Mouse (Mus musculus) embryonic facial prominence, embryonic 14.5 days (tissue): Measurements from ENCODE around the gene Tbxas1. TPM values are rescaled to one million over a fixed set of nuclear protein-coding genes. Genes with fewer than 3 reads are reported as not detected.

ENCODE experiments used
- ATAC-seq: fragments of 200-750 bp; cut with Nextera tagmentation; 2 replicates; pipeline ENCODE4 v1.8.0; 2017; ENCODE audit warnings: low read depth, moderate number of reproducible peaks, moderate TSS enrichment
- DNase-seq: peaks from one replicate; pipeline ENCODE4 v3.0.0-alpha.2; 2015; ENCODE audit warnings: low spot score
- H3K27ac ChIP-seq: fragments of 300-500 bp; sonication (generic); replicated peaks from 2 replicates; pipeline ENCODE4 v1.5.1; 2014; ENCODE audit warnings: low read depth, mild to moderate bottlenecking, low read length, moderate library complexity
- H3K27me3 ChIP-seq: fragments of 300-500 bp; sonication (generic); replicated peaks from 2 replicates; pipeline ENCODE4 v1.6.1; 2014; ENCODE audit warnings: low read length; ENCODE audit not compliant: control insufficient read depth, insufficient read depth
- H3K36me3 ChIP-seq: fragments of 300-500 bp; sonication (generic); 2 replicates; pipeline ENCODE4 v1.6.1; 2014; ENCODE audit warnings: low read length, mixed read lengths; ENCODE audit not compliant: control insufficient read depth, insufficient read depth
- H3K4me1 ChIP-seq: fragments of 300-500 bp; sonication (generic); 2 replicates; pipeline ENCODE4 v1.6.1; 2014; ENCODE audit warnings: antibody characterized with exemption, low read length; ENCODE audit not compliant: control insufficient read depth, insufficient read depth
- H3K4me2 ChIP-seq: fragments of 300-500 bp; sonication (generic); 2 replicates; pipeline ENCODE4 v1.6.1; 2014; ENCODE audit warnings: low read depth, mild to moderate bottlenecking, low read length, moderate library complexity, mixed read lengths
- H3K4me3 ChIP-seq: fragments of 300-500 bp; sonication (generic); 2 replicates; pipeline ENCODE4 v1.5.1; 2014; ENCODE audit warnings: low read depth, mild to moderate bottlenecking, low read length
- H3K9ac ChIP-seq: fragments of 300-500 bp; sonication (generic); 2 replicates; pipeline ENCODE4 v1.6.1; 2014; ENCODE audit warnings: low read depth, mild to moderate bottlenecking, low read length, moderate library complexity, mixed read lengths
- H3K9me3 ChIP-seq: fragments of 300-500 bp; sonication (generic); 2 replicates; pipeline ENCODE4 v1.6.1; 2016; ENCODE audit warnings: low read length; ENCODE audit not compliant: control insufficient read depth
- WGBS: fragments of 180-500 bp; shearing (Covaris S2); extraction: QIAGEN DNeasy Blood & Tissue Kit; methylation state at CpG from one replicate; pipeline ENCODE4 v1.1.7; 2014; 5-methylcytosine and 5-hydroxymethylcytosine counted together
- polyA plus RNA-seq: library from polyadenylated mRNA; unstranded; fragments of >200 nt; fragmentation: Nextera tagmentation; extraction: Ambion mirVana; gene quantifications from 2 replicates; pipeline ENCODE4 v1.2.1, GENCODE M21; 2014

The Tbxas1 gene
- polyA plus RNA-seq, 1 experiment from 2014 or later, result 4.2 TPM

DNA sequence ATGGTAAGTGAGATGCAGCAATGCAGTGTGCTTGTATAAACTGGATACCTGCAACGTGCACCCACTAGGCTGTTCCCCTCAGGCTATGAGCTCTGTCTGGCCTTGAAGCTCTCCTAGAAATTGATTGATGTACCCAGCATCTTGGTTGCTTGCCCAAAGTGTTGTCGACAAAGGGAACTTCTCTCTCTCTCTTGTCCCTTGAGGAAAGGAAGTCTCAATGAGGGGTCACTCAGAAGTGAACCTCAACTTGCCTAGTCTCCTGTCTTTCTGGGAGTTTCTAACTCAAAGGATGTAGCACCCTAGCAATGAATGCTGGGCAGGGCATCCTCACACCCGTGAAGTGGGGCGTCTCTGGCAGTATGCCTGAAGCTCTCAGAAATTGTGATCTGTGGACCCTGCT lies 161.0 kb downstream of the Tbxas1 start:
- no peak overlapping the region for H3K4me2 ChIP-seq
- H3K36me3 ChIP-seq, result no peaks in the 10 kb centered on the region
- no peaks in the 10 kb centered on the region for H3K27me3 ChIP-seq
- no peaks in the 10 kb centered on the region for H3K4me1 ChIP-seq
- ATAC-seq (no peak), DNase-seq (no peak)
- H3K4me3 ChIP-seq, result no peak overlapping the region
- no peak overlapping the region for H3K9ac ChIP-seq
- WGBS, result 71% methylated on average over 4 of the region's 4 CpGs
- H3K9me3 ChIP-seq, result no peaks in the 10 kb centered on the region
- no peak overlapping the region for H3K27ac ChIP-seq

- DNase-seq (no peak), ATAC-seq (no peak)
- Histone ChIP-seq H3K9me3 (no peaks in the 10 kb centered on the region), H3K36me3 (no peaks in the 10 kb centered on the region), H3K4me1 (no peaks in the 10 kb centered on the region), H3K9ac (no peak overlapping the region), H3K27me3 (no peaks in the 10 kb centered on the region), H3K27ac (no peak overlapping the region), H3K4me3 (no peak overlapping the region), H3K4me2 (no peak overlapping the region)
- 85% methylated on average over 9 of the region's 9 CpGs for WGBS
These were observed 165.2 kb downstream of the Tbxas1 start for GRCm38 (mm10) chr6:39040451-39040850.

- H3K27ac ChIP-seq, result no peak overlapping the region
- H3K9me3 ChIP-seq, result no peaks in the 10 kb centered on the region
- H3K4me2 ChIP-seq, result no peak overlapping the region
- DNase-seq (no peak), ATAC-seq (no peak)
- H3K4me1 ChIP-seq, result peaks cover 1% of the 10 kb centered on the region; the same call in 1 of the 2 replicates
- no peak overlapping the region for H3K9ac ChIP-seq
- no peak overlapping the region for H3K4me3 ChIP-seq
- 66% methylated on average over 5 of the region's 5 CpGs for WGBS
- 0 out of 2 replicates have a peak, but pooled peaks cover 4% of the 10 kb centered on the region for H3K27me3 ChIP-seq
- no peaks in the 10 kb centered on the region for H3K36me3 ChIP-seq
These were observed 173.9 kb downstream of the Tbxas1 start for GRCm38 (mm10) chr6:39049141-39049540.

- H3K4me1 ChIP-seq, result peaks cover 5% of the 10 kb centered on the region
- H3K9ac ChIP-seq, result no peak overlapping the region
- H3K27me3 ChIP-seq, result 0 out of 2 replicates have a peak, but pooled peaks cover 4% of the 10 kb centered on the region
- no peak overlapping the region for H3K4me2 ChIP-seq
- ATAC-seq (no peak), DNase-seq (no peak)
- no peak overlapping the region for H3K27ac ChIP-seq
- H3K4me3 ChIP-seq, result no peak overlapping the region
- 67% methylated on average over 6 of the region's 6 CpGs for WGBS
- no peaks in the 10 kb centered on the region for H3K9me3 ChIP-seq
- H3K36me3 ChIP-seq, result no peaks in the 10 kb centered on the region
These were observed 175.6 kb downstream of the Tbxas1 start for GRCm38 (mm10) chr6:39050836-39051235.

DNA sequence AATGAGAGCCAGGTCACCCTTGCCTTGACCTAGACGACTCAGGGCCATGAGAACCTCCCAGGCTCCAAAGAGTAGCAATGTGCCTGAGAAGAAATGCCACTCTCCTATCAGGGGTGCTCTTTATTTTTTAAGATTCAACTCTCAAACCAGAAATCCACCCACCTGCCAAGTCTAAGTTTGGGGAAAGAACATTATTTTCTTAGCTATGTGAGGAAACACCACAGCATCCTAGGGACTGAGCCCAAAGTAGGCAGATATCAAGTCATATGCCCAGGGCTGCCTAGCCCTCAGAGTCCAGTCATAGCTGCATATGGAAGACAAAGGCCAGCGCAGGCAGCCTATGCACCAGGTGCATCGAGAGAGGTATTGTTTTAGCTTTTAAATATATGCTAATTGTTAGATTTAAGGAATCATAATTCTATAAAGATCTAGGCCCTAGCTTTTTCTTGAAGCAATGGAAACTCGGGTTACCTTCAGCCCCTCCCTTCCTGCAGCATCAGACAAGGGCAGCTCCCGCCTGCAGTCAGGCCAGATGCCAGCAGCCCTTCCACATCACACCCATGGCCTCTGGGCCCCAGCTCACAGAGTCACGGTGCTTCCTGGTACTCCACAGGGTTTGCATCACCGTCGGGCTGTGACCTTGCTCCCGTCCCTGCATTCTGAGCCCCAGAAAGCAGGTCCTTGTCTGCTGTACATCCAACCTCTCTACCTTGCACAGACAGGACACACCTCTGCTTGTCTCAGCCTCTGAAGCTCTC lies 176.8 kb downstream of the Tbxas1 start:
- Histone ChIP-seq H3K9me3 (no peaks in the 10 kb centered on the region), H3K4me3 (no peak overlapping the region), H3K9ac (no peak overlapping the region), H3K27ac (no peak overlapping the region), H3K36me3 (no peaks in the 10 kb centered on the region), H3K4me1 (peaks cover 5% of the 10 kb centered on the region), H3K4me2 (no peak overlapping the region), H3K27me3 (0 out of 2 replicates have a peak, but pooled peaks cover 4% of the 10 kb centered on the region)
- WGBS, result 66% methylated on average over 9 of the region's 9 CpGs
- DNase-seq (no peak), ATAC-seq (no peak)

DNA sequence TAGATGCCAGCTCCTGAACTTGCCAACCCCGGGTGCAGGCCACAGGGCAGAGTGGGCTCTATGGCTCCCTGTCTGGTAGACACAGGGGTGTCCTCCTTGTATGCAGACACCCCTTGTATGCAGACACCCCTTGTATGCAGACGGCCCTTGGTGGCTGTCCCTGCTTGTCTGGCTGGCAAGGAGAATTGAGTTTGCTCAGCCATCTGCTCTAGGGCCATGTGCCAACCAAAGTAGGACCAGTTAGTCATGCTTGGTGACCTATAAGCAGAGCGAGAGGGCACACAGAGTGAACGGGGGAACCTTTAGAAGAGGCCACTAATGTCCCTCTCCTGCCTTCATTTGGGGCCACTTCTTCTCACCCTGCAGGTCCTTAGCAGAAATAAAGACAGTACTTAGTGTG lies 177.4 kb downstream of the Tbxas1 start:
- Histone ChIP-seq H3K36me3 (no peaks in the 10 kb centered on the region), H3K9me3 (no peaks in the 10 kb centered on the region), H3K27me3 (0 out of 2 replicates have a peak, but pooled peaks cover 2% of the 10 kb centered on the region), H3K27ac (no peak overlapping the region), H3K9ac (no peak overlapping the region), H3K4me1 (peaks cover 5% of the 10 kb centered on the region), H3K4me2 (no peak overlapping the region), H3K4me3 (no peak overlapping the region)
- ATAC-seq, result no peak
- WGBS, result 83% methylated on average over 4 of the region's 4 CpGs
- DNase-seq, result no peak

- H3K27me3 ChIP-seq, result no peaks in the 10 kb centered on the region
- 73% methylated on average over 13 of the region's 13 CpGs for WGBS
- H3K36me3 ChIP-seq, result no peaks in the 10 kb centered on the region
- no peak overlapping the region for H3K4me2 ChIP-seq
- no peak overlapping the region for H3K4me3 ChIP-seq
- no peak overlapping the region for H3K9ac ChIP-seq
- H3K27ac ChIP-seq, result no peak overlapping the region
- no peaks in the 10 kb centered on the region for H3K9me3 ChIP-seq
- H3K4me1 ChIP-seq, result peaks cover 5% of the 10 kb centered on the region
- DNase-seq (peak; percentile 55), ATAC-seq (peak; percentile 30; the same call in 1 of the 2 replicates)
These were observed 179.1 kb downstream of the Tbxas1 start for GRCm38 (mm10) chr6:39054206-39054864.

GRCm38 (mm10) chr6:39054878-39055508 lies 179.8 kb downstream of the Tbxas1 start:
- peaks cover 5% of the 10 kb centered on the region for H3K4me1 ChIP-seq
- ATAC-seq (no peak), DNase-seq (no peak)
- no peak overlapping the region for H3K4me2 ChIP-seq
- H3K27ac ChIP-seq, result no peak overlapping the region
- no peak overlapping the region for H3K4me3 ChIP-seq
- no peaks in the 10 kb centered on the region for H3K36me3 ChIP-seq
- 79% methylated on average over 6 of the region's 6 CpGs for WGBS
- no peak overlapping the region for H3K9ac ChIP-seq
- H3K9me3 ChIP-seq, result no peaks in the 10 kb centered on the region
- no peaks in the 10 kb centered on the region for H3K27me3 ChIP-seq
